ENCODE assay signal across 27 mouse cellular contexts in genomic region chr2:59933129-59933528, GRCm38 (mm10).
"Had no signal": no experiment of that assay in that cellular context is flagged by ENCODE, and none has a peak within 500 bp of the region (broad histone marks: within the 10 kb centered on the region; RNA-seq: fewer than 3 reads in every experiment).

No protein-coding gene starts in this region.

- H3K4me1 ChIP-seq: hindbrain, embryonic 13.5 days; hindbrain, embryonic 15.5 days; kidney, embryonic 15.5 days; liver, embryonic 12.5 days had no signal

- H3K27me3 ChIP-seq: heart, embryonic 13.5 days; heart, embryonic 15.5 days; hindbrain, embryonic 13.5 days; hindbrain, embryonic 15.5 days; kidney, embryonic 15.5 days; limb, embryonic 13.5 days; limb, embryonic 15.5 days; liver, embryonic 12.5 days had no signal

- H3K4me2 ChIP-seq: heart, embryonic 11.5 days; heart, embryonic 13.5 days; heart, embryonic 15.5 days; hindbrain, embryonic 13.5 days; hindbrain, embryonic 15.5 days; kidney, embryonic 15.5 days; limb, embryonic 13.5 days; limb, embryonic 15.5 days; liver, embryonic 12.5 days had no signal

- H3K9me3 ChIP-seq: heart, embryonic 13.5 days; heart, embryonic 15.5 days; hindbrain, embryonic 13.5 days; hindbrain, embryonic 15.5 days; kidney, embryonic 15.5 days; limb, embryonic 13.5 days; limb, embryonic 15.5 days; liver, embryonic 12.5 days had no signal

- ATAC-seq: hindbrain, postnatal 0 days; intestine, embryonic 16.5 days; liver, embryonic 12.5 days had no signal

- H3K4me3 ChIP-seq: heart, adult 2 months; heart, embryonic 13.5 days; heart, embryonic 15.5 days; hindbrain, embryonic 13.5 days; hindbrain, embryonic 15.5 days; kidney, embryonic 15.5 days; limb, embryonic 13.5 days; limb, embryonic 15.5 days; liver, embryonic 12.5 days had no signal

- H3K9ac ChIP-seq: heart, embryonic 13.5 days; heart, embryonic 15.5 days; hindbrain, embryonic 13.5 days; hindbrain, embryonic 15.5 days; kidney, embryonic 15.5 days; limb, embryonic 13.5 days; limb, embryonic 15.5 days; liver, embryonic 12.5 days; liver, embryonic 14.5 days had no signal

- DNase-seq: gastrocnemius, postnatal 14 days; gastrocnemius, postnatal 36 days; heart, adult 11 months; heart, adult 2 months; heart, postnatal 14 days; heart, postnatal 36 days; kidney, adult 11 months; kidney, adult 2 months; kidney, adult 9 months; kidney, postnatal 14 days; kidney, postnatal 36 days; layer of hippocampus, adult 9-11 months; layer of hippocampus, postnatal 36 days; left cerebral cortex, postnatal 4 days had no signal

- H3K27ac ChIP-seq: heart, adult 2 months; heart, embryonic 13.5 days; heart, embryonic 15.5 days; hindbrain, embryonic 13.5 days; hindbrain, embryonic 15.5 days; hindbrain, postnatal 0 days; kidney, embryonic 15.5 days; kidney, postnatal 0 days; limb, embryonic 13.5 days; limb, embryonic 15.5 days; liver, embryonic 12.5 days; liver, embryonic 14.5 days had no signal
